Mouse (Mus musculus) urinary bladder, adult 18-20 months (tissue): ENCODE data around the gene Hdx.

Experiments
- DNase-seq, 2 experiments: peaks; one replicate each; pipeline ENCODE4 v3.0.0; 2022; ENCODE audit warnings: low spot score in 2 of 2, mixed read lengths in 2 of 2

Hdx gene

DNA sequence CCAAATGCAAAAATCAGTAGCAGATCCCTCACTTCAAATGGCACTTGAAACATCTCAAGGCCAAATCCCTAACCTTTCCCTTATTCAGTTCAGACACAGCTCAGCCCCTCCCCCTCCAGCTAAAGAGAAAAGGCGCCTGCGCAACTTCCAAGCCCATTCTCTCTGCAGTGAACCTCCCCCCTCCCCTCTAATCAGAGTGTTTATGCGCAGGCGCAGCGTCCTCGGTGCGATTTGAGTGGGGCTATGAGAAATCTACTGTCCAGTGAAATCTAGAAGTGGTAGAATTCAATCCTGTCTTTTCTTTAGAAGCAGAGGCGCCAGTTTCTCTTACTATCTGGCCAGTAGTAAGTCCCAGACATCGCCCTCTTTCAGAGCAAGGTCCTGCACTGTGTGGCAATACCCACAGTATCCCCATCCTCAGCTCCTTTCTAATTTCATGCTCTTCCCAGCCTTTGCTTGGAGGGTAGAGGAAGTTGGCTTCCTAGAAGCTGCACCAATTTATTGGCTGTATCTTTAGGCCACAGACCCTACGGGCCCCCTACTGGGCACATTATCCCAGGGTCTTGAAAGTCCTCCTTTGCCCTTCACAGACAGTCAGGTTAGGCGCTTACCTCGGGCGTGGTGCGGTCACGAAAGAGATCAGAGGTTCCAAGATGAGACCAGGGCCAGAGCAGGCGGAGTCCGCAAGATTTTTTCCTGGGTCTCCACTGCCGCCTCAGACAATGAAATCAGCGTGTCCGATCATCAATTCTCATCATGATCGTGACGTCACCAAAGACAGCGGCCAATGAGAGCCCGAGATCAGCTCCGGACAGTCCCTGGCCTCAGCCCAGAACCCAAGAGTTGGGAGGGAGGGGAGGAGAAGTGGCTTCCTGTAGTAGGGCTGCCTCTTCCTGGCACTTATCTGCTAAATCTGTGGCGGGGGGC is at the start of gene Hdx:
Gene Hdx, minus strand, starts transcription at position 724 of the 927 bp plus-strand sequence.
- peak in 1 of 2 experiments; percentile 0 for DNase-seq

DNA sequence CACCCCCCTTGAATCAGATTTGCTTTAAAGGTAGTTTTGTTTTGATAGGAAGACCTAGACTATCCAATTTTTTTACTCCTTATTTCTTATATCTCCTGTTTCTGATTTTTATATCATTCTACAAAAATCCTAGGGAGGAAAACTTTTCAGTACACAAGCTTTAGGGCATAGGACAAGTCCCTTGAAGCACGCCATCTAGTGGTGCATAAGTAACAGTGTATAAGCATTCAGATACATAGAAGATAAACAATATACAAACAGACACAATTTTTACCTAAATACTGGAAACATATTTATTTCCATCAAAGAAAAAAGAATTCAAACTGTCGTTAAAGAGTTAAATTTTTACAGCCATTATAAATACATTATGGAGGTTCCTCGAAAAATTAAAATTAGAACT is 11.2 kb downstream of the Hdx start:
- no peak for DNase-seq

DNA sequence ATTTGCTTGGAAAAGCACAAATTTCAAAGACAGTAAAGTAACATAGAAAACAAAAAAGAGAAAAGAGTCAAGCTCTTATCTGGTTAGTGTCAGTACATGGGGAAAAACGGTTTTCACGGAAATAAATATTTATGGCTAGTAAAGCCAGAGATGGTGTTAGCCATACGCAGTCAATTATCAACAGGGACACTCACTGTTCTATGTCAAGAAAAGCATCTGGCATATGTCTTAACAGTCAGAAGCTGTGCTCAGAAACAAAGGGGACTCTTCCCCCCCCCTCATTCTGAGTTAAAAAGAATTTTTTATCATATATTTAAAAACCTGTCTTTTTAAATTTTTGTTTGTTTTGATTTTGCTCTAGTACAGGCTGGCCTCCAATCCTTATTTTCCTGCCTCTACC is 25.2 kb downstream of the Hdx start:
- DNase-seq, result no peak

DNA sequence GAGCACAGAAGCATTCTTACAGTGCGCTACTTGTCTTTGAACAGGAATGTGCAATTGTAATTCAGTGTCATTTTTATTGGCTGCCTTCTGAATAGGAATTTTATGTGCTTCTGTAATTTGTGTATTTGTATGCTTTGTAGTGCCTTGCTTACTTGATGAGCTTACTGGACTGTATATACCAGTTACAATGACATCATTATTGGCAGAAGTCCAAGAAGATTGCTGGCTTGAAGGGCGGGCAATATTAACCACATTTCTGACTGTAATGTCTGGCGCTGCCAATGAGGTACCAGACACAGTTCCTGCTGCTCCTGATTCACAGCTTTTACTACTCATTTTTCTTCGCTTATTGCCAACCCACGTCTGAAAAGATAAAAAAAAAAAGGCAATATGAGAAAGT is 36.5 kb downstream of the Hdx start:
- no peak for DNase-seq

DNA sequence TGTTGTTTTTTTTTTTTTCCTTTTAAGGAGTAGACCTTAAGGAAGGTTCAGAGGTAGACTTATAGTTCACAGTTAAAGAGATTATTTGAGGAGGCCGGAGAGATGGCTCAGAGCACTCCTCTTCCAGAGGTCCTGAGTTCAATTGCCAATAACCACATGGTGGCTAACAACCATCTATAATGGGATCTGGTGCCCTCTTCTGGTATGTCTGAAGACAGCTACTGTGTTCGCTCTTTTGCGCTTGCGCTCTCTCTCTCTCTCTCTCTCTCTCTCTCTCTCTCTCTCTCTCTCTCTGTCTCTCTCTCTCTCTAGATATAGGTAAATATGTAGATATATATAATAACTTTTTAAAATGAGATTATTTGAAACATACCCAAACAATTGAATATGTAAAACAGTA is 38.2 kb downstream of the Hdx start:
- no peak for DNase-seq

DNA sequence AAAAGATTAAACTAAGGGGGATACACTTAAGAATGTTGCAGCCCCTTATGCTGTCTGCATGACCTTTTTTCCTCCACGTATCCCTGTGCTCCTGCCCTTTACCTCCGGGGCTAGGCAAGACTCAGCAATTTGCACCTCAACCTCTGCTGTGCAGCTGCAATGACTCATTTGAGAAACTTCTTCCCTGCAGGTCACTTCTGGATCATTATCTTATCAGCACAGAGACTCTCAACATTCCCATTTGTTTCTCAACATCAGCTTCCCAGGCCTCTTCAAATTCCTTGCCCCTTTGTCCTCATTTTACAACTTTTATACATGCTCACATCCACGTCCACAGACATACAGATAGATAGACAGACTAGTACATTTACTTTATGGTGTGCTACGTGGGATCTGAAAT is 51.9 kb downstream of the Hdx start:
- DNase-seq, result no peak

DNA sequence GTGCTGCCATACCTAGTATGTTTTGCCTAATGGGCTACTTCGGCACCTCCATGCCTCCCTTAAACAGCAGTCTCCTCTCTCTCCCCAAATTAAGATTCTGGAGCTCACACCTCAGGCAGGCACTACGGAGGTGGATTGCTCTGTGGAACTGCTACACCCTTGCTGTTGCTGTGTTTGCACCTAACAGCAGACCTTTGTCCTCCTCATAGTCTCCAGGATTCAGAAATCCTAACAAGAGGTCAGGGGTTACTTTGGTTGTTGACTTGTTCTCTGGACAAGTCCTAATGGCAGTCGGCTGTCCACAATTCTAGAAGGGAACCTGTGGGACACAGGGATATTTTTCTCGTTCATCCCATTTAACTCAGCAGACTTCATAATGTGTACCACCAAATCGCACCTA is 56.3 kb downstream of the Hdx start:
- no peak for DNase-seq

DNA sequence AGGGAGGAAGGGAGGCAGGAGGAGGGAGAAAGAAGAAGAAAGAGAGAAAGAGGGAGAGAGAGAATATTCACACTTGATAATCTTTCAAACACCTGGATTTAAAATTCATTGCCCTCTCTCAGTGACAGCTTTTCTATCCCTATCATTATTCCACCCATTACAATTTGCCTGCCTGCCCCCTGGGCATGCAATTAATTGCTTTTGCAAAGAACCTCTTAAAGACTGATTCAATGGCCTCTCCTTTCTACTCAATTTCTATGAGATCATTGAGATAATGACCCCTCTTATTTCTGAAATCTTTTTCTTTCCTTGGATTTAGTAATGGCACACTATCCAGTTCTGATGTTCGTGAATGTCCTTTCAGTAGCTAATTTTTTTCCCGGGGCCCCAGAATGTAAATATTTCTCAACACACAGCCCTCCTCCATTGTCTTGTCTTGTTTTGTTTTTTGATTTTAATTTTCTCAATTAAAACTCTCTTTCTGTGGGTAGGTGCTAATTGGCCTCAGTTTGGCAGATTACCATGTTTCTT is 99.2 kb downstream of the Hdx start:
- no peak for DNase-seq

DNA sequence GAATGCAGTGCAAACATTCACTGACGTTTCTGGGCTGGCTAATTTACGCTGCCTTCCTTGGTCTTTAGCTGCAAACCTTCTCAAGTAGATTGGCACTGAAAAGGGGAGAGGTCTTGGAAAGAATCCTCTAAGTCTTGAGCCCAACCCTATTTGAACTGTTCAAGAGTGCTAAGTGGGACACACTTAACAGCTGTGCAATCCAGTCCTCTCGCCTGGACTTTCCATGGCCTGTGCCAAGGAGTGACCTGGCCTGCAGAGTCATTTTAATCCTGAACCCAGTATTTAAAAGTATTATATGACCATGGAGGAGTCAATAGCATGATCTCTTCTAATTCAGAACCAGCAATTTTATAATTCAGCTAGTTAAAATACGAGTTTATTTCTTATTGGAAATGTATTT is 109.3 kb downstream of the Hdx start:
- DNase-seq, result no peak

DNA sequence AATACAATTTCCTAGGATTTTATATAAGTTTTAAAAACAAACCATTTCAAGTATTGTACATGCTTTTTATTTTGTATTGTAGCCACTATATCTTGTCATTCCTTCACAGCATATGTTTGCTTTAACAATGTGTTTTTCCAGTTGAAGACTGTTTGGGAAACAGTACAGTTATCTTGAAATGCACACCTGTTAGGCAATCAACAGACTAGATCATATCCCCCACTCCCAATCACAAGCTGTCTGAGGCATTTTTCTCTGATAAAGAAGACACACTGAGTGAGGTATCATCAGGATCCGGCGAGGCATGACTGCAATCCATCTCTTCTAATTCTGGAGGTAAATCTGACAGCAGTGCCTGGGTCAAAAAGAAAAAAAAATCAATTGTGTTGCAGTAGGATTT is 119.8 kb downstream of the Hdx start:
- DNase-seq, result no peak

DNA sequence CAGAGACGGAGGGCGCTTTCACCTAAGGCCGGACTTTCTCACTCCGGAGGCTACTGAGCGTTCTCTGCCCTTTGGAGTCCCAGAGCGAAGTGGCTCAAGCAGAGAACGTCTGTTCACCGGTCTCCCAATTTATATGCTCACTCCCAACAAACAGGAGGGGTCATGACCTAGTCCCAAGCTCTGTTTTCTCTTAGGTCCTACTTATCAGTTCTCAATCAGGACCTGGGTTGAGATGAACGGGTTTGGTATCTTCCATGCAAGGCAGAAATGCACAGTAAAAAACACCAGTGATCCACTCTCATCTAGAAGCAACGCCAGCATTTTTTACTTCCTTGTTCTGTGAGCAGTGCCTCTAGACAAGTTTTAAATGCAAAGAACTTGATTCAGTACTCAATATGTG is 159.0 kb downstream of the Hdx start, which contains the start of gene Rps6ka6:
Gene Rps6ka6, minus strand, starts transcription at position 101 of the 400 bp plus-strand sequence.
- no peak for DNase-seq
